Comparison of ENCODE assay signal across 9 mouse cellular contexts in the genomic region with DNA sequence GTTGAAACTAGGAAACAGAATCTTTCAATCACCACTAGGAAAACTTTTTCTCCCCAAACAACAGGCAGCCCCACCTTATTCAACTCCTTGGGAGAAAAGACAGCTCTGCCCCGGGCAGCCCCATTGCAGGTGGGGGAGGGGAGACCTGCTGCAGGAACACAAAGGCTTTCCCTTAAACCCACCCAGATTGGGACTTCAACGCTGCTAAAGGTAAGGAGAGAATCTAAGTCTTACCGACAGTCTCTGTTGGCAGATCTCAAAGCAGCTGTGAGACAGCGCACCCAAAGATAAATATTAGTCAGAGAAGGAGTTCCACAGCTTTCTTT. TPM values are rescaled to one million over a fixed set of nuclear protein-coding genes. Genes with fewer than 3 reads are reported as not detected.
DNase-seq lines count a peak whose midpoint lies in the region; ATAC-seq and TF ChIP-seq lines count a peak whose summit lies in the region.
"Had no signal": no experiment of that assay in that cellular context is flagged by ENCODE, and none has a peak within 500 bp of the region (broad histone marks: within the 10 kb centered on the region; RNA-seq: fewer than 3 reads in every experiment).

No protein-coding gene starts in this region.

- TF ChIP-seq CTCF in layer of hippocampus, adult 2 months (conservative IDR thresholded peaks at IDR 0.05): no peak
- no peak for TF ChIP-seq CTCF in left cerebral cortex, adult 2 months (IDR thresholded peaks at IDR 0.05)

- peak overlapping the region; percentile 44 for H3K4me2 ChIP-seq in midbrain, embryonic 13.5 days (replicated peaks)

- DNase-seq in kidney, postnatal 10 days: peak; percentile 45
- no peak for DNase-seq in kidney, adult 8-10 months
- peak; percentile 74 for DNase-seq in forelimb bud, embryonic 11.5 days (ENCODE audit: low read depth, low spot score)
- DNase-seq in layer of hippocampus, adult 2 months (ENCODE audit: low spot score in 2 of 2): no peak
- no peak for DNase-seq in left cerebral cortex, adult 2 months (ENCODE audit: extremely low spot score in 1 of 2, low spot score in 2 of 2)
- no peak for DNase-seq in right cerebral cortex, postnatal 25 days

- peak overlapping the region; percentile 51; the same call in 1 of the 2 replicates for H3K9ac ChIP-seq in midbrain, embryonic 13.5 days (replicated peaks)

- no peaks in the 10 kb centered on the region for H3K36me3 ChIP-seq in midbrain, embryonic 13.5 days

- 10% methylated on average over 4 of the region's 4 CpGs for WGBS in midbrain, embryonic 13.5 days

- ATAC-seq in common myeloid progenitor, adult 5-6 weeks (replicated peaks; ENCODE audit: low read depth, poor library complexity, severe bottlenecking): 0 out of 2 replicates have a peak, but pooled peaks have one; percentile 32
- peak; percentile 95 for ATAC-seq in midbrain, embryonic 13.5 days

- H3K27me3 ChIP-seq in midbrain, embryonic 13.5 days: no peaks in the 10 kb centered on the region

- H3K4me3 ChIP-seq in midbrain, embryonic 13.5 days (replicated peaks): peak overlapping the region; percentile 18; the same call in 1 of the 2 replicates
- H3K4me3 ChIP-seq in layer of hippocampus, adult 2 months: no peak overlapping the region
- no peak overlapping the region for H3K4me3 ChIP-seq in left cerebral cortex, adult 2 months

- H3K27ac ChIP-seq in midbrain, embryonic 13.5 days: peak overlapping the region; percentile 74
- H3K27ac ChIP-seq in layer of hippocampus, adult 2 months: no peak overlapping the region
- H3K27ac ChIP-seq in left cerebral cortex, adult 2 months: no peak overlapping the region

- H3K9me3 ChIP-seq in midbrain, embryonic 13.5 days: no peaks in the 10 kb centered on the region

- H3K4me1 ChIP-seq in midbrain, embryonic 13.5 days (replicated peaks): peaks cover 4% of the 10 kb centered on the region; the same call in 1 of the 2 replicates

- intact Hi-C loops in left cerebral cortex, adult 2 months (cut with DNase I): no loop called here

RNA-seq across cellular contexts. Expression of a gene that starts 41.7 kb away (rescaled TPM):
- total RNA-seq in common myeloid progenitor, adult 5-6 weeks (2017): not detected in 2 replicates
- polyA plus RNA-seq in midbrain, embryonic 13.5 days (2015; fragmentation: Nextera tagmentation; extraction: Ambion mirVana): not detected in 2 replicates
- total RNA-seq in layer of hippocampus, adult 2 months (2021): not detected
- not detected for total RNA-seq in left cerebral cortex, adult 2 months (2021)
- polyA plus RNA-seq: gonadal fat pad, adult 2 months had no signal

Comparison
In these comparisons a context has a peak if more than half of its experiments do, and no peak if none do; other contexts are left out.
1. DNase-seq: peak in kidney, postnatal 10 days (single experiment) and forelimb bud, embryonic 11.5 days (single experiment); none in kidney, adult 8-10 months (0 of 2), layer of hippocampus, adult 2 months (0 of 2), left cerebral cortex, adult 2 months (0 of 2) and right cerebral cortex, postnatal 25 days (single experiment).